Mouse (Mus musculus) kidney, embryonic 14.5 days (tissue): ENCODE measurements at regions not wholly inside any gene's neighbourhood (a gene's known extent, or its start where the extent isn't known, plus 50 kb on each side); places are given as distances from the start of the nearest gene placed in this dataset.
A peak's percentile ranks its signal among the peaks of the same experiment; 100 is the strongest.

Experiments
- ATAC-seq: fragments of 200-750 bp; cut with Nextera tagmentation; 2 replicates; pipeline ENCODE4 v1.8.0; 2017; ENCODE audit warnings: moderate number of reproducible peaks, mild to moderate bottlenecking, moderate TSS enrichment, moderate library complexity; ENCODE audit not compliant: low FRiP score, low TSS enrichment
- H3K27ac ChIP-seq: fragments of 300-500 bp; sonication (generic); 2 replicates; pipeline ENCODE4 v1.5.1; 2014; ENCODE audit warnings: low read depth, mild to moderate bottlenecking, low read length, moderate library complexity, mixed read lengths
- H3K27me3 ChIP-seq: fragments of 300-500 bp; sonication (generic); 2 replicates; pipeline ENCODE4 v1.6.1; 2014; ENCODE audit warnings: mild to moderate bottlenecking, low read length; ENCODE audit not compliant: control insufficient read depth, insufficient read depth
- H3K36me3 ChIP-seq: fragments of 300-500 bp; sonication (generic); 2 replicates; pipeline ENCODE4 v1.6.1; 2014; ENCODE audit warnings: low read length, mixed read lengths; ENCODE audit not compliant: control insufficient read depth, insufficient read depth
- H3K4me1 ChIP-seq: fragments of 300-500 bp; sonication (generic); 2 replicates; pipeline ENCODE4 v1.6.1; 2014; ENCODE audit warnings: low read length, mixed read lengths; ENCODE audit not compliant: control insufficient read depth, insufficient read depth
- H3K4me2 ChIP-seq: fragments of 300-500 bp; sonication (generic); replicated peaks from 2 replicates; pipeline ENCODE4 v1.6.1; 2014; ENCODE audit warnings: low read depth, mild to moderate bottlenecking, low read length
- H3K4me3 ChIP-seq: fragments of 300-500 bp; sonication (generic); 2 replicates; pipeline ENCODE4 v1.5.1; 2014; ENCODE audit warnings: mild to moderate bottlenecking, low read length
- H3K9ac ChIP-seq: fragments of 300-500 bp; sonication (generic); 2 replicates; pipeline ENCODE4 v1.6.1; 2014; ENCODE audit warnings: low read depth, mild to moderate bottlenecking, low read length, moderate library complexity
- H3K9me3 ChIP-seq: fragments of 300-500 bp; sonication (generic); 2 replicates; pipeline ENCODE4 v1.6.1; 2016; ENCODE audit warnings: low read length; ENCODE audit not compliant: control insufficient read depth
- WGBS: fragments of 180-500 bp; shearing (Covaris S2); extraction: QIAGEN DNeasy Blood & Tissue Kit; methylation state at CpG from one replicate; pipeline ENCODE4 v1.1.7; 2014; 5-methylcytosine and 5-hydroxymethylcytosine counted together

GRCm38 (mm10) chr7:111313921-111314320 lies 231.1 kb upstream of the Eif4g2 start:
- Histone ChIP-seq H3K27me3 (no peaks in the 10 kb centered on the region), H3K36me3 (no peaks in the 10 kb centered on the region), H3K9me3 (peaks cover 4% of the 10 kb centered on the region), H3K4me3 (no peak overlapping the region), H3K9ac (no peak overlapping the region), H3K4me1 (no peaks in the 10 kb centered on the region), H3K27ac (no peak overlapping the region), H3K4me2 (no peak overlapping the region)
- WGBS = 91% methylated on average over 4 of the region's 4 CpGs
- ATAC-seq = no peak

GRCm38 (mm10) chr7:111305196-111305595 lies 222.4 kb upstream of the Eif4g2 start:
- Histone ChIP-seq H3K27ac (no peak overlapping the region), H3K4me2 (no peak overlapping the region), H3K9me3 (no peaks in the 10 kb centered on the region), H3K4me1 (no peaks in the 10 kb centered on the region), H3K27me3 (no peaks in the 10 kb centered on the region), H3K4me3 (no peak overlapping the region), H3K9ac (no peak overlapping the region), H3K36me3 (no peaks in the 10 kb centered on the region)
- ATAC-seq = no peak

GRCm38 (mm10) chr7:111301791-111302488 lies 219.1 kb upstream of the Eif4g2 start:
- H3K4me3 ChIP-seq = no peak overlapping the region
- H3K9ac ChIP-seq = no peak overlapping the region
- no peak overlapping the region for H3K27ac ChIP-seq
- ATAC-seq = no peak
- no peak overlapping the region for H3K4me2 ChIP-seq
- no peaks in the 10 kb centered on the region for H3K27me3 ChIP-seq
- no peaks in the 10 kb centered on the region for H3K36me3 ChIP-seq
- no peaks in the 10 kb centered on the region for H3K4me1 ChIP-seq
- H3K9me3 ChIP-seq = no peaks in the 10 kb centered on the region
- WGBS = 88% methylated on average over 16 of the region's 16 CpGs

GRCm38 (mm10) chr7:111297174-111297902 lies 214.5 kb upstream of the Eif4g2 start:
- Histone ChIP-seq H3K9me3 (no peaks in the 10 kb centered on the region), H3K4me2 (no peak overlapping the region), H3K9ac (no peak overlapping the region), H3K4me3 (no peak overlapping the region), H3K4me1 (no peaks in the 10 kb centered on the region), H3K27ac (no peak overlapping the region; the same call in 1 of the 2 replicates), H3K27me3 (no peaks in the 10 kb centered on the region), H3K36me3 (no peaks in the 10 kb centered on the region)
- no peak for ATAC-seq
- 68% methylated on average over 9 of the region's 9 CpGs for WGBS

DNA sequence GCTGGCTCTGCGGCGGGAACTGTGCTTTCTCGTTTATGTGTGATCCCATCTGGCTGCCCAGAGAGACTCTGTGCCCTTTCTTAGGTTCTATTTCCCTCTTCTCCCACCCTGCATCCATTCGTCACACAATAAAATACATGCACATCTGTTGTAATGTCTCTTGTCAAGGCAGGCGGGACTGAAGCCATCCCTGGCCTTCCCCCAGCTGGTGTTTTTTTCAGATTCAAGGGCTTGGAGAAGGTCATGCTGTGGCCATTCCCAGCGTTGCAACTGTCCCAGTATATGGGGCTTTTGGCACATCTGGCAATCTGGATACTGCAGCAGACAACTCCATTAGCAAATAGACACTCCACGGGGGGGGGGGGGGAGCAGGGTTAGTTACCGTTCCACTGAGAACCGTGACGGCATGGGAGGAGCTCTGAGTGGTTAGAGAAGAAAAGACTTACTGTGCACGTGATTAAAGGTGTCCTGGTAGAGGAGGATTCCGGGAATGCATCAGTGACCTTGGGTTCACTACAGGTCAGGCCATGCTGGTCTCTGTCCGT lies 200.7 kb upstream of the Eif4g2 start:
- 0 out of 2 replicates have a peak, but pooled peaks have one; percentile 17 for ATAC-seq
- WGBS = 19% methylated on average over 13 of the region's 13 CpGs

GRCm38 (mm10) chr7:111282314-111282713 lies 199.5 kb upstream of the Eif4g2 start:
- H3K27me3 ChIP-seq = no peaks in the 10 kb centered on the region
- H3K9ac ChIP-seq = no peak overlapping the region
- H3K4me1 ChIP-seq = peaks cover 19% of the 10 kb centered on the region
- WGBS = 5% methylated on average over 8 of the region's 8 CpGs
- no peaks in the 10 kb centered on the region for H3K9me3 ChIP-seq
- H3K27ac ChIP-seq = peak overlapping the region; percentile 52; the same call in 1 of the 2 replicates
- H3K4me3 ChIP-seq = no peak overlapping the region
- H3K4me2 ChIP-seq = no peak overlapping the region; the same call in 1 of the 2 replicates
- no peaks in the 10 kb centered on the region for H3K36me3 ChIP-seq
- ATAC-seq = peak; percentile 94

More for the DNA sequence above, 200.7 kb upstream of the Eif4g2 start:
- no peak overlapping the region for H3K9ac ChIP-seq
- no peak overlapping the region for H3K4me3 ChIP-seq
- H3K27ac ChIP-seq = peak overlapping the region; percentile 7; the same call in 1 of the 2 replicates
- H3K9me3 ChIP-seq = no peaks in the 10 kb centered on the region
- peaks cover 19% of the 10 kb centered on the region for H3K4me1 ChIP-seq
- H3K4me2 ChIP-seq = no peak overlapping the region
- H3K36me3 ChIP-seq = no peaks in the 10 kb centered on the region
- no peaks in the 10 kb centered on the region for H3K27me3 ChIP-seq

GRCm38 (mm10) chr7:111277703-111278102 lies 194.9 kb upstream of the Eif4g2 start:
- ATAC-seq = no peak
- H3K4me3 ChIP-seq = no peak overlapping the region
- H3K36me3 ChIP-seq = no peaks in the 10 kb centered on the region
- peaks cover 8% of the 10 kb centered on the region for H3K4me1 ChIP-seq
- WGBS = 82% methylated on average over 3 of the region's 3 CpGs
- H3K9me3 ChIP-seq = no peaks in the 10 kb centered on the region
- H3K4me2 ChIP-seq = no peak overlapping the region
- no peak overlapping the region for H3K9ac ChIP-seq
- H3K27ac ChIP-seq = no peak overlapping the region
- no peaks in the 10 kb centered on the region for H3K27me3 ChIP-seq

DNA sequence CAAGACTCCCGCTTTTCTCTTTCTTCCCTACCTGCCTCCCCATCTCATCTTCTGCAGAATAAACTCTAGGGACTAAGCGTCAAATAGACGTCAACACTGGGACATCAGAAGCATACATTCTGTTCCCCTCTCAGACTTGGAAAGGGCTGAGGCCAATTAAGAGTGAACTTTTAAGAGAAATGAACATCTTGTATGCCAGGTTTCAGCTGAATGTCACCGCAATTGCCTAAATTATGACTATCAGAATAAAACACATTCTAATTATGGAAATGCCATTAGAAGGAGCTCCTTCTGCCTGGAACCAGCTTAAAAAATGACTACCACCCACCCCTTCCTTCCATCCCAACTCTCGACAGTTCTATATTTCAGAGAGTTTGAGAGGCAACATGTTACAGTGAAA lies 191.0 kb upstream of the Eif4g2 start:
- no peak overlapping the region for H3K9ac ChIP-seq
- H3K9me3 ChIP-seq = no peaks in the 10 kb centered on the region
- no peak overlapping the region for H3K27ac ChIP-seq
- no peak for ATAC-seq
- no peaks in the 10 kb centered on the region for H3K4me1 ChIP-seq
- no peaks in the 10 kb centered on the region for H3K27me3 ChIP-seq
- WGBS = 94% methylated on average over 5 of the region's 5 CpGs
- no peaks in the 10 kb centered on the region for H3K36me3 ChIP-seq
- H3K4me2 ChIP-seq = no peak overlapping the region
- H3K4me3 ChIP-seq = no peak overlapping the region

DNA sequence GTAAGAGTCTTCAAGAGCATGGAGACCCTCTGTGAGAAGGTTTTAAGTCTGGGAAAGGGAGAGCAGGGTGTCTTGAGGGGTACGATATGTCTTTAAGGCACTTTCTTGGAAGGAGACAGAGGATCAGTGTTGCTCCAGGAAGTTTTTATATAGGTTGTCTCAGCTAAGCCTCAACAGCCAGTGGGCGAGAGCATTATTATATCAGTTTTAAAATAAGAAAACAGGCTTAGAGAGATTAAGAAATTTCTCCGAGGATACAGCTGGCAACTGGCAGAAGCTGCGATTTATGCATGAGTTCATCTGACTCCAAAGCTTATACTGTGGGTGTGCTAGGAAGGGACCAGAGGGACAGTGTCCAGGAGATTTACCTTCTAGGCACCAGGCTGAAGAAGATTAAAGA lies 188.0 kb upstream of the Eif4g2 start:
- Histone ChIP-seq H3K4me3 (no peak overlapping the region), H3K9ac (no peak overlapping the region), H3K4me2 (no peak overlapping the region), H3K4me1 (no peaks in the 10 kb centered on the region), H3K27ac (no peak overlapping the region), H3K27me3 (no peaks in the 10 kb centered on the region), H3K9me3 (no peaks in the 10 kb centered on the region), H3K36me3 (no peaks in the 10 kb centered on the region)
- 79% methylated on average over 4 of the region's 4 CpGs for WGBS
- no peak for ATAC-seq
